Mouse (Mus musculus) hindbrain, postnatal 0 days (tissue): Measurements from ENCODE around the gene Trim25. TPM values are rescaled to one million over a fixed set of nuclear protein-coding genes. Genes with fewer than 3 reads are reported as not detected.

ENCODE experiments used
- ATAC-seq: fragments of 200-750 bp; cut with Nextera tagmentation; 2 replicates; pipeline ENCODE4 v1.8.0; 2017; ENCODE audit warnings: mild to moderate bottlenecking, moderate TSS enrichment, moderate library complexity
- DNase-seq: peaks from one replicate; pipeline ENCODE4 v3.0.0-alpha.2; 2015; ENCODE audit warnings: low spot score
- H3K27ac ChIP-seq: fragments of 300-500 bp; sonication (generic); 2 replicates; pipeline ENCODE4 v1.5.1; 2014; ENCODE audit warnings: mild to moderate bottlenecking
- H3K27me3 ChIP-seq: fragments of 300-500 bp; sonication (generic); 2 replicates; pipeline ENCODE4 v1.6.1; 2014; ENCODE audit warnings: low read length, mixed read lengths; ENCODE audit not compliant: insufficient read depth
- H3K36me3 ChIP-seq: fragments of 300-500 bp; sonication (generic); 2 replicates; pipeline ENCODE4 v1.6.1; 2014; ENCODE audit warnings: low read length, mixed read lengths; ENCODE audit not compliant: insufficient read depth
- H3K4me1 ChIP-seq: fragments of 300-500 bp; sonication (generic); 2 replicates; pipeline ENCODE4 v1.6.1; 2014; ENCODE audit warnings: antibody characterized with exemption, low read length, mixed read lengths; ENCODE audit not compliant: insufficient read depth
- H3K4me2 ChIP-seq: fragments of 300-500 bp; sonication (generic); 2 replicates; pipeline ENCODE4 v1.6.1; 2014; ENCODE audit warnings: low read depth, mild to moderate bottlenecking, low read length, moderate library complexity, mixed read lengths
- H3K4me3 ChIP-seq: fragments of 300-500 bp; sonication (generic); 2 replicates; pipeline ENCODE4 v1.5.1; 2014; ENCODE audit warnings: low read length
- H3K9ac ChIP-seq: fragments of 300-500 bp; sonication (generic); replicated peaks from 2 replicates; pipeline ENCODE4 v1.6.1; 2014; ENCODE audit warnings: mild to moderate bottlenecking, low read length, moderate library complexity, mixed read lengths
- H3K9me3 ChIP-seq: fragments of 300-500 bp; sonication (generic); 2 replicates; pipeline ENCODE4 v1.6.1; 2016; ENCODE audit warnings: low read length, mixed read lengths
- CTCF ChIP-seq: IDR thresholded peaks from 2 replicates; pipeline ENCODE4 v1.5.1; 2016; ENCODE audit warnings: antibody characterized with exemption, control low read depth, low read depth
- WGBS: fragments of 180-500 bp; shearing (Covaris S2); extraction: QIAGEN DNeasy Blood & Tissue Kit; methylation state at CpG from one replicate; pipeline ENCODE4 v1.1.7; 2014; 5-methylcytosine and 5-hydroxymethylcytosine counted together
- polyA plus RNA-seq: library from polyadenylated mRNA; unstranded; fragments of >200 nt; fragmentation: Nextera tagmentation; extraction: Ambion mirVana; gene quantifications from 2 replicates; pipeline ENCODE4 v1.2.1, GENCODE M21; 2015
- total RNA-seq: library from RNA; depleted of rRNA; stranded (reverse); fragments of >200 nt; gene quantifications from 2 replicates; pipeline ENCODE4 v1.2.3, GENCODE M21; 2014

The Trim25 gene
- total and polyA plus RNA-seq, 2 experiments from 2014 or later, result 4.6 to 5.3 TPM

DNA sequence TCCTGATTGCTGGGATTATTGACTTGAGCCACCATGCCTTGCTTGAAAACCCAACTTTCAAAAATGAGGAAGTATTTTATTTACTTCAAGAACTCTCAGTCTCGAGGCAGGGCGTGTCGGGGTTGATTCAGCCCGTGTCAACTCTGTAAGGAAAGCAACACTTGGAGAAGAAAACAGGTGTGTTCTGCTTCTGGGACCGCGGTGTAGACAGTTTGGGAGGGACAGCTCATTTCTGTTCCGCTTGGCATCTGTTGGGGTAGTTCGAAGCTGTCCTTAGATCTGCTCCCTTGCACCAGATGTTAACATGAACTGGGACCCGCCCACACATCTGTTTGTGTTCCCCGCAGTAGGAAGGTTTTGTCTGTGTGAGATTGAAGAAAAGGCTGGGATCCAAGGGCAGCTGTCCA, 28.8 kb downstream of the Trim25 start:
- 68% methylated on average over 10 of the region's 10 CpGs for WGBS
- TF ChIP-seq CTCF, result no peak
- H3K4me2 ChIP-seq, result no peak overlapping the region
- H3K4me1 ChIP-seq, result 0 out of 2 replicates have a peak, but pooled peaks cover 7% of the 10 kb centered on the region
- no peak overlapping the region for H3K4me3 ChIP-seq
- no peak overlapping the region for H3K27ac ChIP-seq
- no peak for DNase-seq
- no peak overlapping the region for H3K9ac ChIP-seq
- no peak for ATAC-seq
- no peaks in the 10 kb centered on the region for H3K9me3 ChIP-seq
- no peaks in the 10 kb centered on the region for H3K27me3 ChIP-seq
- no peaks in the 10 kb centered on the region for H3K36me3 ChIP-seq

DNA sequence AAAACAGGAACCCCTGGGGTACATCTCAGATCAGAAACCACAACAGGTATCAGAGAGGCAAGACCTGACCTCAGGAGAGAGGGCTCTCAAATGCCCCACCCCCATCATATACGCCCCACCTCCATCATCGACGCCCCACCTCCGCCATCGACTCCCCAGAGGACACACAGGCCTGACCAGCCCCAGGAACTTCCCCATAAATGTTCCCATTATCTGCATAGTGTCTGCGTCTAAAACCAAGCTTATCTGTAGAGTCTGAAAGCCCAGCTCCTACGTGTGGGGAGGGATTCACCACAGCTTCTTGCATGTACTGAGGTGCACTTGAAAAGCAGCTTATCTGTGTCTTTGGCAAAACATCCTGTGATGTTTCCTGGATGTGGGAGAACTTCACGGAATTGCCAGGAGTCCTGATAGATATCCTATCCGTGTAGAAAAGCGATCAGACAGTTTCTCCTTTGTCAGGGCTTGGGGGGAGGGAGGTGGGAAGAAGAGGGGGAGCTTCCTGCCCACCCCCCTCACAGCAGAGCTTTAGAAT, 29.8 kb downstream of the Trim25 start:
- Histone ChIP-seq H3K36me3 (no peaks in the 10 kb centered on the region), H3K27ac (no peak overlapping the region), H3K27me3 (no peaks in the 10 kb centered on the region), H3K9ac (no peak overlapping the region), H3K4me3 (no peak overlapping the region), H3K9me3 (no peaks in the 10 kb centered on the region), H3K4me1 (0 out of 2 replicates have a peak, but pooled peaks cover 7% of the 10 kb centered on the region), H3K4me2 (no peak overlapping the region)
- no peak for TF ChIP-seq CTCF
- DNase-seq, result no peak
- 61% methylated on average over 10 of the region's 10 CpGs for WGBS
- no peak for ATAC-seq

DNA sequence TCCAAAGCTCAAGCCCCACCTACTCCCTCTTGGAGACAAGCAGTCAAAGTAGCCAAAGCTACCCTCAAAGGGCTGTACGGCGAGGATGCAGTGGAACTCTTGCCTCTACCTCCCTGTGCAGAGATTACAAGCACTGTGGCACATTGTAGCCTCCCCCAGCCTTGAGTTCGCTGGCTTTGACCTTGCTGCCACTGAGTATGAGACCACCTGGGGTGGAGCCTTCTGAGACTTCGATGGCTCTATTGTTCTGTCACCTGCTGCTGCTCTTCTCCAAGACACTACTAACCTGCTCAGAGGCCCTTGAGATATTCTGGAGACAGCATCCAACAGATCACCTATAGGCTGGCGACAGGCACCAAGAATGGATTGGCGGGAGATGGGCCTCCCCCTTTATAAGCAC, 31.4 kb downstream of the Trim25 start:
- 68% methylated on average over 6 of the region's 6 CpGs for WGBS
- ATAC-seq, result no peak

DNA sequence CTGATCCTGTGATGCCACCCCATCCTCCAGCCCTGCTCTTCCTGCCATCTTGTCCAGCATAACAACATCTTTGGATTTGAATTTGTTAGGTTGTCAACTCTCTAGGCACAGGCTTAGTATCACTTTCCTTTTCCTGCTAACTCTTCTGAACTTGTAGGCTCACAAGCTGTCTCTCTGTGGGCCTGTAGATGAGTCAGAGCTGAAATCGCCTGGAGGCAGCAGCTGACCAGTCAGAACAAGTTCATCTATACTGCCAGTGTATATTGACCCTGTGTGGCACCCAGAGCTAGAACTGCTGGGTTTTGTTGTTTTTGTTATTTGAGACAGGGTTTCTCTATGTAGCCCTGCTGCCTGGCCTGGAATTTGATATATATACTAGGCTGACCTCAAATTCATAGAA, 32.0 kb downstream of the Trim25 start:
- Histone ChIP-seq H3K4me1 (no peaks in the 10 kb centered on the region), H3K4me3 (no peak overlapping the region), H3K9me3 (no peaks in the 10 kb centered on the region), H3K27me3 (no peaks in the 10 kb centered on the region), H3K36me3 (no peaks in the 10 kb centered on the region), H3K27ac (no peak overlapping the region), H3K9ac (no peak overlapping the region), H3K4me2 (no peak overlapping the region)
- no peak for ATAC-seq
- DNase-seq, result no peak
- 80% methylated on average over 1 of the region's 1 CpGs for WGBS
- TF ChIP-seq CTCF, result no peak

More for the DNA sequence above, 31.4 kb downstream of the Trim25 start:
- TF ChIP-seq CTCF, result no peak
- H3K9me3 ChIP-seq, result no peaks in the 10 kb centered on the region
- no peak overlapping the region for H3K9ac ChIP-seq
- H3K4me3 ChIP-seq, result no peak overlapping the region
- H3K4me1 ChIP-seq, result no peaks in the 10 kb centered on the region
- no peak overlapping the region for H3K4me2 ChIP-seq
- DNase-seq, result no peak
- no peak overlapping the region for H3K27ac ChIP-seq
- H3K36me3 ChIP-seq, result no peaks in the 10 kb centered on the region
- no peaks in the 10 kb centered on the region for H3K27me3 ChIP-seq

DNA sequence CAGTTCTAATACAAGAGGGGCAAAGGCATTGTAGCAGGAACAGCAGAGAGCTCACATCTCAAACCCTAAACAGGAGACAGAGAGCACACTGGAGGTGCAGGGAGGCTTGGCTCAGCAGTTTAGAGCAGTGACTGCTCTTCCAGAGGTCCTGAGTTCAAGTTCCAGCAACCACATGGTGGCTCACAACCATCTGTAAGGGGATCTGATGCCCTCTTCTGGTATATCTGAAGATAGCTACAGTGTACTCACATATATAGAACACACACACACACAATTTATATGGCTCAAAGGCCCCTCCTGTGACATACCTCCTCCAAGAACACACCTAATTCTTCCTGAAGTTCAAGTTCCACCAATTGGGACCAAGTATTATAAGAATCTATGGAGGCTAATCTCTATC, 35.4 kb downstream of the Trim25 start:
- no peaks in the 10 kb centered on the region for H3K27me3 ChIP-seq
- no peak for ATAC-seq
- TF ChIP-seq CTCF, result peak; percentile 10; the same call in 1 of the 2 replicates
- H3K9me3 ChIP-seq, result no peaks in the 10 kb centered on the region
- H3K4me3 ChIP-seq, result no peak overlapping the region
- H3K4me2 ChIP-seq, result no peak overlapping the region
- H3K36me3 ChIP-seq, result peaks cover 7% of the 10 kb centered on the region
- no peak overlapping the region for H3K27ac ChIP-seq
- no peaks in the 10 kb centered on the region for H3K4me1 ChIP-seq
- DNase-seq, result no peak
- no peak overlapping the region for H3K9ac ChIP-seq

DNA sequence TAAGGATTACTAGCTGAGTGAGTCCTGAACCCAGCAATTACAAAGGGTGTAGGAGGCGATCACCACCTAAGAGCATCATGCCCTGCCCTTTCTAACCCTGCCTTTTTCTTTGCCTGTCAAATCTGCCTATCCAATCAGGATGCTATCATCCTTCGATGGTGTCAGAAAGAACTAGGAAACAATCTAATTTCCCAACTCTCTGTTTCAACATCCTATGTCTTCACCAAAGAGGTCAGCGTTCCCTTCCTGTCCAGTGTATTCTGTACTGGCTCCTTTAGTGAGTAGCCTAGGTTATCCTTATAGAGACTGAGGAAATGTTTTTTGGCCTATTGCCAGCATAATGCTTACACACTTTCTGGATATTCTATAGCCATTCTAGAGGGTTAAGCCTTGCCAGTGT, 36.4 kb downstream of the Trim25 start:
- Histone ChIP-seq H3K27me3 (no peaks in the 10 kb centered on the region), H3K9ac (no peak overlapping the region), H3K27ac (no peak overlapping the region), H3K36me3 (peaks cover 17% of the 10 kb centered on the region), H3K4me1 (no peaks in the 10 kb centered on the region), H3K9me3 (no peaks in the 10 kb centered on the region), H3K4me2 (no peak overlapping the region), H3K4me3 (no peak overlapping the region)
- WGBS, result 81% methylated on average over 3 of the region's 3 CpGs
- TF ChIP-seq CTCF, result no peak
- no peak for ATAC-seq
- DNase-seq, result no peak

DNA sequence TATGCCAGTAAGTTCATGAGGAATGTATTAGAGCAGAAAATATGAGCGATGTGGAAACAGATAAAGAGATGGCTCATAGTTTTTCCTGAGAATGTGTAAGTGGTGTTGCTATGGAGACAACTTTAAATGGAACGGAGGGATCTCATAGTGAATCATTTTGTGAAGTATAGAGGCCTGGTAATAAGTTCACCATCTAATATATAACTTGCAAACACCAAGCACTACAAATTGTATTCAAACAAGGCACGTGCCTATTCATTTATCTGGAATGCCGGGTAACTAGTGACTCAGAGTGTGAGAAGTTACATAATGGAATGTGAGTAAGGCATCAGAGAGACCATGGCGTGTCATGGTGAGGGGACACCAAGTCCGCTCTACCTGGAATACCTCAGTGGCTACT, 39.3 kb downstream of the Trim25 start:
- no peak for ATAC-seq
- TF ChIP-seq CTCF, result no peak
- WGBS, result 83% methylated on average over 6 of the region's 6 CpGs
- Histone ChIP-seq H3K4me3 (no peak overlapping the region), H3K36me3 (peaks cover 33% of the 10 kb centered on the region), H3K4me1 (no peaks in the 10 kb centered on the region), H3K9ac (no peak overlapping the region), H3K27me3 (no peaks in the 10 kb centered on the region), H3K27ac (no peak overlapping the region), H3K4me2 (no peak overlapping the region), H3K9me3 (no peaks in the 10 kb centered on the region)
- no peak for DNase-seq
